Mouse (Mus musculus): ENCODE measurements around the gene Olfr802. TPM values are rescaled to one million over a fixed set of nuclear protein-coding genes. Genes with fewer than 3 reads are reported as not detected.

Gene Olfr802
- polyA plus RNA-seq (2012): not detected in 2 replicates

GRCm38 (mm10) chr10:129688069-129688468 is at the start of gene Olfr802:
TSS of gene Olfr802 (minus strand) at chr10:129688169.

GRCm38 (mm10) chr10:129729275-129729674 is 41.3 kb upstream of the Olfr802 start, which contains the start of gene Olfr805:
TSS of gene Olfr805 (minus strand) at chr10:129729375.

GRCm38 (mm10) chr10:129702910-129703309 is 14.9 kb upstream of the Olfr802 start, which contains the start of gene Olfr804:
TSS of gene Olfr804 (plus strand) at chr10:129703210.

GRCm38 (mm10) chr10:129694186-129694585 is 6.2 kb upstream of the Olfr802 start, which contains the start of gene Olfr803:
TSS of gene Olfr803 (minus strand) at chr10:129694286.

GRCm38 (mm10) chr10:129673765-129674164 is 14.2 kb downstream of the Olfr802 start, which contains the start of gene Olfr801:
TSS of gene Olfr801 (minus strand) at chr10:129673865.

GRCm38 (mm10) chr10:129657394-129657793 is 30.6 kb downstream of the Olfr802 start, which contains the start of gene Olfr800:
TSS of gene Olfr800 (plus strand) at chr10:129657694.

GRCm38 (mm10) chr10:129637184-129637583 is 50.8 kb downstream of the Olfr802 start, which contains the start of gene Olfr799:
TSS of gene Olfr799 (plus strand) at chr10:129637484.

GRCm38 (mm10) chr10:129627834-129628233 is 60.1 kb downstream of the Olfr802 start, which contains the start of gene Olfr798:
TSS of gene Olfr798 (minus strand) at chr10:129627934.

Other genes starting within 250 kb of the Olfr802 start
- not detected in 2 replicates for gene Olfr787, start 226.3 kb downstream of the Olfr802 start, polyA plus RNA-seq (2012)
- not detected in 2 replicates for gene Olfr788, start 217.2 kb downstream of the Olfr802 start, polyA plus RNA-seq (2012)
- not detected in 2 replicates for gene Olfr789, start 203.4 kb downstream of the Olfr802 start, polyA plus RNA-seq (2012)
- gene Olfr790, start 189.7 kb downstream of the Olfr802 start, polyA plus RNA-seq (2012): not detected in 2 replicates
- not detected in 2 replicates for gene Olfr791, start 166.4 kb downstream of the Olfr802 start, polyA plus RNA-seq (2012)
- not detected in 2 replicates for gene Olfr792, start 149.0 kb downstream of the Olfr802 start, polyA plus RNA-seq (2012)
- not detected in 2 replicates for gene Olfr794, start 120.5 kb downstream of the Olfr802 start, polyA plus RNA-seq (2012)
- gene Olfr796, start 75.6 kb downstream of the Olfr802 start, polyA plus RNA-seq (2012): not detected in 2 replicates
- not detected in 2 replicates for gene Olfr798, start 60.2 kb downstream of the Olfr802 start, polyA plus RNA-seq (2012)
- not detected in 2 replicates for gene Olfr799, start 50.7 kb downstream of the Olfr802 start, polyA plus RNA-seq (2012)
- not detected in 2 replicates for gene Olfr800, start 30.5 kb downstream of the Olfr802 start, polyA plus RNA-seq (2012)
- gene Olfr801, start 14.3 kb downstream of the Olfr802 start, polyA plus RNA-seq (2012): not detected in 2 replicates
- gene Olfr803, start 6.1 kb upstream of the Olfr802 start, polyA plus RNA-seq (2012): not detected in 2 replicates
- not detected in 2 replicates for gene Olfr804, start 15.0 kb upstream of the Olfr802 start, polyA plus RNA-seq (2012)
- gene Olfr805, start 41.2 kb upstream of the Olfr802 start, polyA plus RNA-seq (2012): not detected in 2 replicates
- not detected in 2 replicates for gene Olfr806, start 53.8 kb upstream of the Olfr802 start, polyA plus RNA-seq (2012)
- not detected in 2 replicates for gene Olfr807, start 69.6 kb upstream of the Olfr802 start, polyA plus RNA-seq (2012)
- 0.02 TPM in 1 of 2 replicates, not detected in the other for gene Olfr808, start 77.3 kb upstream of the Olfr802 start, polyA plus RNA-seq (2012)
- not detected in 2 replicates for gene Olfr809, start 86.5 kb upstream of the Olfr802 start, polyA plus RNA-seq (2012)
- gene Olfr810, start 106.7 kb upstream of the Olfr802 start, polyA plus RNA-seq (2012): not detected in 2 replicates
- gene Olfr811, start 116.2 kb upstream of the Olfr802 start, polyA plus RNA-seq (2012): not detected in 2 replicates
- gene Olfr812, start 157.9 kb upstream of the Olfr802 start, polyA plus RNA-seq (2012): not detected in 2 replicates
- not detected in 2 replicates for gene Olfr813, start 167.2 kb upstream of the Olfr802 start, polyA plus RNA-seq (2012)
- gene Olfr814, start 191.7 kb upstream of the Olfr802 start, polyA plus RNA-seq (2012): not detected in 2 replicates
- not detected in 2 replicates for gene Olfr815, start 217.7 kb upstream of the Olfr802 start, polyA plus RNA-seq (2012)
- gene Olfr816, start 227.4 kb upstream of the Olfr802 start, polyA plus RNA-seq (2012): not detected in 2 replicates

Data from megakaryocyte-erythroid progenitor cell, adult 5 weeks (primary cell).